Mouse (Mus musculus) embryonic facial prominence, embryonic 13.5 days (tissue): Measurements from ENCODE around the gene Tex37. TPM values are rescaled to one million over a fixed set of nuclear protein-coding genes. Genes with fewer than 3 reads are reported as not detected.

Source experiments
- ATAC-seq: fragments of 200-750 bp; cut with Nextera tagmentation; 2 replicates; pipeline ENCODE4 v1.8.0; 2017; ENCODE audit warnings: low read depth; ENCODE audit not compliant: insufficient number of reproducible peaks, insufficient read depth, low FRiP score, low TSS enrichment
- H3K27ac ChIP-seq: fragments of 300-500 bp; sonication (generic); 2 replicates; pipeline ENCODE4 v1.5.1; 2015; ENCODE audit warnings: moderate library complexity, mild to moderate bottlenecking, inconsistent platforms
- H3K27me3 ChIP-seq: fragments of 300-500 bp; sonication (generic); 2 replicates; pipeline ENCODE4 v1.6.1; 2015; ENCODE audit warnings: mild to moderate bottlenecking, inconsistent platforms
- H3K36me3 ChIP-seq: fragments of 300-500 bp; sonication (generic); 2 replicates; pipeline ENCODE4 v1.6.1; 2015; ENCODE audit warnings: mild to moderate bottlenecking, inconsistent platforms
- H3K4me1 ChIP-seq: fragments of 300-500 bp; sonication (generic); 2 replicates; pipeline ENCODE4 v1.6.1; 2015; ENCODE audit warnings: inconsistent platforms
- H3K4me2 ChIP-seq: fragments of 300-500 bp; sonication (generic); 2 replicates; pipeline ENCODE4 v1.6.1; 2015; ENCODE audit warnings: moderate library complexity, mild to moderate bottlenecking, inconsistent platforms
- H3K4me3 ChIP-seq: fragments of 300-500 bp; sonication (generic); 2 replicates; pipeline ENCODE4 v1.5.1; 2015; ENCODE audit warnings: mild to moderate bottlenecking, inconsistent platforms
- H3K9ac ChIP-seq: fragments of 300-500 bp; sonication (generic); 2 replicates; pipeline ENCODE4 v1.6.1; 2015; ENCODE audit warnings: mild to moderate bottlenecking, inconsistent platforms
- H3K9me3 ChIP-seq: fragments of 300-500 bp; sonication (generic); 2 replicates; pipeline ENCODE4 v1.6.1; 2016; ENCODE audit warnings: inconsistent platforms
- WGBS: fragments of 180-500 bp; shearing (Covaris S2); methylation state at CpG from one replicate; pipeline ENCODE4 v1.1.7; 2015; ENCODE audit warnings: mixed read lengths; 5-methylcytosine and 5-hydroxymethylcytosine counted together
- polyA plus RNA-seq: library from polyadenylated mRNA; unstranded; fragments of >200 nt; fragmentation: Nextera tagmentation; extraction: Ambion mirVana; gene quantifications from 2 replicates; pipeline ENCODE4 v1.2.1, GENCODE M21; 2015

Gene Tex37
- polyA plus RNA-seq, 1 experiment from 2014 or later: not detected

DNA sequence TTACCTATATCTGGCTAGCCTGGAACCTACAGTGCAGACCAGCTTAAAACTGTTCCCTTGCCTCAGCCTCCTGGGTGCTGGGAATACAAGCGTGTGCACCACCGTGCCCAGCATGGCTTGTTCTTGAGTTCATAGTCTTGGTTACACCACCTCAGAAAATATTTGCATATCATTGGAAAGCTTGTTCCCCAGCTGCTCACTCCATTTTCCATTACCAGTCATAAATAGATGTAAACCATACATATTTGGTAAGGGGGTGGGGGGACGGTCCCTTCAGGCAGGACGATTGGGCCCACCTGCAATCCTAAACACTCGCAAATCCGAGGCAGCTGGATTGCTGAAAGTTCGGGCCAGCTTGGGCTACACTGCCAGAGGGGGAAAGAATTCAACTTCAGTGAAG is 34.5 kb upstream of the Tex37 start:
- 61% methylated on average over 7 of the region's 7 CpGs for WGBS
- H3K4me3 ChIP-seq: no peak overlapping the region
- no peak overlapping the region for H3K27ac ChIP-seq
- H3K27me3 ChIP-seq: peaks cover 64% of the 10 kb centered on the region
- no peaks in the 10 kb centered on the region for H3K9me3 ChIP-seq
- H3K4me1 ChIP-seq: peaks cover 15% of the 10 kb centered on the region
- H3K9ac ChIP-seq: no peak overlapping the region
- H3K4me2 ChIP-seq: no peak overlapping the region
- no peak for ATAC-seq
- no peaks in the 10 kb centered on the region for H3K36me3 ChIP-seq

DNA sequence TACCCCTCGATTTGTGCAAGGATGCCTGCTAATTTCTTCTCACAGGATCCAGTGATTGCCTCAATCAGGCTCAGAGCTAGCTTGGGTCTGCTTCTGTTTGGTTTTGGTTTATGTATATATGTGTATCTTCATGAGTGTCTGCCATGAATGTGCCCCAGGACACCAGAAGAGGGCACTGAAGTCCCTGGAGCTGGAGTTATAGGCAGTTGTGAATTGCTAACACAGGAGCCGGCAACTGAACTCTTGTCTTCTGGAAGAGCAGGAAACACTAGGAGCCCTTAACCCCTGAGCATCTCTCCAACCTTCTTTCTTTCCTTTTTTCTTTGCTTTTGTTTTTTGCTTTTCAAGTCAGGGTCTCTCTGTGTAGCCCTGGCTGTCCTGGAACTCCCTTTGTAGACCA is 13.1 kb upstream of the Tex37 start:
- Histone ChIP-seq H3K9ac (no peak overlapping the region), H3K36me3 (no peaks in the 10 kb centered on the region), H3K4me3 (no peak overlapping the region), H3K4me1 (no peaks in the 10 kb centered on the region), H3K27me3 (no peaks in the 10 kb centered on the region), H3K4me2 (no peak overlapping the region), H3K9me3 (no peaks in the 10 kb centered on the region), H3K27ac (no peak overlapping the region)
- 83% methylated on average over 2 of the region's 2 CpGs for WGBS
- ATAC-seq: no peak

DNA sequence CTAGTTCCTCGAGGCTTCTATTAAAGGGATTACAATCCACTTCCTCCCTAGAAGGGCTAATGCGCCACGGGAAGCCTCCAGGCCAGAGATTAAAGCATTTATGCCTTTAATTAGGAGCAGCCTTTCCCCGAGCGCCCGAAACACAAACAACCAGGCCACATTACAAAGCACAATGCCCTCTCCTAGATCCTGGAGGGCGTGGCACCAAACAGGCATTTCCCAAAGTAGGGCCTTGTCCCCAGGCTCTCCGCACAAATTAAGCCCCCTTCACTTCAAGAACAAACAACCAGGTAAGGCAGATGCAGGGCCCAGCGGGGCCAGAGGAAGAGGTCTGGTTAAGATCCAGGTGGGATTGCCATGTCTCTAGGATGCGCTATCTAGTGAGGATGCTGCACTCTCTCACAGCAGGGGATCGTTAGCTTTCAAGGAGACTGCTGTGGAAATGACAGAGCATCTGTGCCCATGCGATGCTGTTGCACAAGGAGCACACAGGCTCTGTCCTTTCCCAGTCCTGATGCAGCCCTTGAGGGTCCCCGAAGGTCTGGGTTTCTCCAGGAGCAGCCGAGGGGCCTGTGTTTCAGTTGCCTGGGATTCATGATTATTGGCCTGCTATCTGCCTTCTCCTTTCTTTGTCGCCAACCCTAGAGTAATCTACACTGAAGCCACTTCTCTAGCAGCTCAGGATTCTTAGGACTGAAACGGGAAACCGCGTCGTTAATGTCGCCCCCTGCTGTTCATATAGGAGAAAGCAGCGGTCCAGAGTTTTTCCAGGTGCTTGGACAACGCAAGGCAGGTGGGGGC is 2.7 kb upstream of the Tex37 start:
- Histone ChIP-seq H3K36me3 (no peaks in the 10 kb centered on the region), H3K9me3 (no peaks in the 10 kb centered on the region), H3K4me2 (peak overlapping the region; percentile 61), H3K27ac (peak overlapping the region; percentile 39; the same call in 1 of the 2 replicates), H3K4me1 (peaks cover 13% of the 10 kb centered on the region), H3K9ac (peak overlapping the region; percentile 47), H3K4me3 (peak overlapping the region; percentile 32), H3K27me3 (no peaks in the 10 kb centered on the region)
- no peak for ATAC-seq
- 1% methylated on average over 22 of the region's 22 CpGs for WGBS

DNA sequence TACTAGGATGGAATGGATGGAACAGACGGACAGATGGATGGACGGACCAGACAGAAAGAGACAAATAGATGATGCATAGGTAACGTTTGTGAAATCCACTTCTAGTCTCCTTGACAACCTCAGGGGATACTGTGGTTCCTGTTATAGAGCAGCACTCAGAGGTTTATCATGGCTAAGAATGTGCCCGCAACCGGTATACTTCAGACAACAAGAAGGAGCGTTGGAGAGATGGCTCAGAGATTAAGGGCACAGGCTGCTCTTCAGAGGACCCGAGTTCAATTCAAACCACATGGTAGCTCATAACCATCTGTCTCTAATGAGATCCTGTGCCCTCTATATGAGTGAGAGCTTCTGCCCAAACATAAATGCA is 6.3 kb downstream of the Tex37 start:
- H3K4me2 ChIP-seq: peak overlapping the region; percentile 53
- 44% methylated on average over 7 of the region's 7 CpGs for WGBS
- no peak overlapping the region for H3K4me3 ChIP-seq

DNA sequence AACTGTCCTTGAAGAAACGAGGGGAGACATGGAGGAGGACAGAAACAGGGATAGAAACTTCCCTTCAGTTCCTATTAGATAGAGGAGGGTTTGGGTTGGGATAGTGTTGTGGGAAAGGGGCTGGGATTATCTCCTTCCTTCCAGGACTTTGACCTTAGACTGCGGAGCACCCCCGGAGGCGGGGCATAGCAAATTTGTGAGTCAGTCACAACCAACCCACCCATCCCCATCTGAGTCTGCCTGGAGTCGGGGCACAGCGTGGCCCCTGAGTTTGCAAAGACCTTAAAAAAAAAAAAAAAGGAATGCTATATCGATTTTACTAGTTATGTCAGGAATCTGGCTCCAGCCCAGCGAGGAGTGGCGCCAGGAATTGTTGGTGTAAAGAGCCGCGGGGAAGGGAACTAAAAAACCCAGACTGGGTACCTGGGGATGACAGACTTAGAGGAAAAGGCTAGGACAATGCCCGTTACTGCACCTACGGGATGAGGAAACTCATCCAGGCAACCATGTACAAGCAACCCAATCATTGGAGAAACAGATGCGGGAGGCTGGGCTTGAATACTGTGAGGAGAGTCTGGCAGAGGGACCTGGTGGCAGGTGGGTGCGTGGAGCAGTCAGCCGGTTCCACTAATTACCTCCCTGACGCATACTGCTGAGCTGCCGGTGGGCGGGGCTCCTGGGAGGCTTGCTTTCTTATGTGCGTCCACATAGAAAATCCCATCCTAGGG is 6.9 kb downstream of the Tex37 start:
- Histone ChIP-seq H3K27me3 (peaks cover 3% of the 10 kb centered on the region; the same call in 1 of the 2 replicates), H3K4me1 (peaks cover 17% of the 10 kb centered on the region), H3K36me3 (peaks cover under 1% of the 10 kb centered on the region; the same call in 1 of the 2 replicates), H3K4me2 (peak overlapping the region; percentile 53), H3K9ac (no peak overlapping the region), H3K9me3 (no peaks in the 10 kb centered on the region), H3K4me3 (peak overlapping the region; percentile 24), H3K27ac (no peak overlapping the region)
- 6% methylated on average over 20 of the region's 20 CpGs for WGBS
- no peak for ATAC-seq

More for the DNA sequence above, 6.3 kb downstream of the Tex37 start:
- peaks cover 3% of the 10 kb centered on the region; the same call in 1 of the 2 replicates for H3K27me3 ChIP-seq
- H3K27ac ChIP-seq: no peak overlapping the region
- peaks cover 17% of the 10 kb centered on the region for H3K4me1 ChIP-seq
- no peak overlapping the region for H3K9ac ChIP-seq
- H3K9me3 ChIP-seq: no peaks in the 10 kb centered on the region
- no peaks in the 10 kb centered on the region for H3K36me3 ChIP-seq
- no peak for ATAC-seq

DNA sequence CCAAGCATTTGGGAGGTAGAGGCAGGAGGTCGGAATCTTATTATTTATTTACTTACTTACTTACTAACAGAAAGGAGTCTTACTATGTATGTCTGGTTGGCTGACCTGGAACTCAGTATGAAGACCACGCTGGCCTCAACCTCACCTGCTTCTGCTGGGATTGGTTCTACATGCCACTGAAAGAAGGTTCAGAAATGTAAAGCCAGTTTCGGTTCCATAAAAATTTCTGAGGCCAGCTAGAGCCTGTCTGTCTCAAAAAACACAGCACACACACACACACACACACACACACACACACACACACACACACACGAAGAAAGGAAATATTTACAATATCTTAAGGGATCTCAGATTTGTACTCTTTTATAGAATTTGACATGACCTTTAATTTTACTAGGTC is 8.4 kb downstream of the Tex37 start:
- no peak overlapping the region for H3K9ac ChIP-seq
- H3K4me2 ChIP-seq: no peak overlapping the region
- no peak for ATAC-seq
- H3K4me1 ChIP-seq: peaks cover 17% of the 10 kb centered on the region
- peaks cover 3% of the 10 kb centered on the region; the same call in 1 of the 2 replicates for H3K27me3 ChIP-seq
- 72% methylated on average over 4 of the region's 4 CpGs for WGBS
- H3K36me3 ChIP-seq: peaks cover 16% of the 10 kb centered on the region
- H3K9me3 ChIP-seq: no peaks in the 10 kb centered on the region
- no peak overlapping the region for H3K4me3 ChIP-seq
- H3K27ac ChIP-seq: no peak overlapping the region

DNA sequence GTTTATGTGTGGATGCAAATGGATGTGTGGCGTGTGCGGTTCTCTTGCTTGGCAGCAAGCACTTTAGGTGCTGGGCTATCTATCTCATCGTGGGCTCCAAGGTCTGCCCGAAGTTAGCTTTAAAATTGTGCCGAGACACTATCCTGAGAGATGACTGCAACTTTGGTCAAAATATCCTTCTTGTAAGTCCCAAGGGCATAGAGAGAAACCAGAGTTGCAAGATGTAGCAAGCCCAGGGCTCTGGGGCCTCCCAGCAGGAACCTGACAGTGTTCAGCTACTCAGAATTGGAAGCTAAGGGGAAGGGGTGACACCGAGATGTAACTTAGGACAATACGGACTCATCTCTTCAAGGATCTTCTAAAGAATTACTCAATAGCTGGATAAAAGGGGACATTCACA is 9.2 kb downstream of the Tex37 start:
- H3K4me1 ChIP-seq: peaks cover 17% of the 10 kb centered on the region
- H3K4me3 ChIP-seq: no peak overlapping the region
- no peak for ATAC-seq
- H3K4me2 ChIP-seq: no peak overlapping the region
- no peaks in the 10 kb centered on the region for H3K9me3 ChIP-seq
- 85% methylated on average over 7 of the region's 7 CpGs for WGBS
- no peak overlapping the region for H3K9ac ChIP-seq
- peaks cover 18% of the 10 kb centered on the region for H3K36me3 ChIP-seq
- H3K27ac ChIP-seq: no peak overlapping the region
- peaks cover 3% of the 10 kb centered on the region; the same call in 1 of the 2 replicates for H3K27me3 ChIP-seq

DNA sequence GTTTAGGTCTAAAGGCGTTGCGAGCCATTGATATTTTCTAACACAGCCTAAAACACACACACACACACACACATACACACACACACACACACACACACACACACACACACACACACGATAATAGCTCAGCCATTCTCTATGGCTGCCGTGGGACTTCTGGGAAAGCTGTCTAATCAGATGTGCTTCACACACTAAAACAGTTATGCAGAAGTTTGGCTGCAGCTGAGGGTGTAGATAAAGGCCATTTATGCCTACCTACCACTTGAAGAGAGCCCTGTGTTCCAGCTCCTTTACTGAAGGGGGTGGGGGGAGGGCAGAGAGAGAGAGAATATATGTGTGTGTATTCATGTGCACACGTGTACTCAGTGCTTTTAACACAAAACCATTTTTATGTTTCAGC is 15.0 kb downstream of the Tex37 start:
- no peak for ATAC-seq
- 78% methylated on average over 5 of the region's 5 CpGs for WGBS
- Histone ChIP-seq H3K4me3 (no peak overlapping the region), H3K27me3 (no peaks in the 10 kb centered on the region), H3K36me3 (peaks cover 42% of the 10 kb centered on the region), H3K4me1 (no peaks in the 10 kb centered on the region), H3K9ac (no peak overlapping the region), H3K9me3 (no peaks in the 10 kb centered on the region), H3K27ac (no peak overlapping the region), H3K4me2 (no peak overlapping the region)

DNA sequence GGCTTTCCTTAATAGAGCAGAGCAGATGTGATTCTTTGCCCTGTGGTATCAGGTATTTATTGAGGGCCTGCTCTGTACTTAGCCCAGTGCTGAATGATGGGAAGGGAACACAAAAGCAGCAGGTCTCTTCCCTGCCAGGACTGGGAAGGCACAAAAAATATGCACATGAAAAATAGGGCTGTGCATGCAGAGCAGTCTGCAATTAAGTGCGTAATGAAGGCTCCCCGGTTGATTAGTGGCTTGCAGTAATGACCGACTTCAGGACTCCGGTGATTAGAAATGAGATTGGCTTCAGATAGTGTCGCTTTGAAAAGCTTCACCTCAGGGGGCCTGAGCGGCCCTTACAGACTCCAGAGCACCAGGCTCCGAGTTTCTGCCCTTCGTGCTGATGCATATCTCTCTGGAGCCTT is 19.1 kb downstream of the Tex37 start:
- peaks cover 55% of the 10 kb centered on the region for H3K36me3 ChIP-seq
- ATAC-seq: no peak
- no peak overlapping the region for H3K9ac ChIP-seq

DNA sequence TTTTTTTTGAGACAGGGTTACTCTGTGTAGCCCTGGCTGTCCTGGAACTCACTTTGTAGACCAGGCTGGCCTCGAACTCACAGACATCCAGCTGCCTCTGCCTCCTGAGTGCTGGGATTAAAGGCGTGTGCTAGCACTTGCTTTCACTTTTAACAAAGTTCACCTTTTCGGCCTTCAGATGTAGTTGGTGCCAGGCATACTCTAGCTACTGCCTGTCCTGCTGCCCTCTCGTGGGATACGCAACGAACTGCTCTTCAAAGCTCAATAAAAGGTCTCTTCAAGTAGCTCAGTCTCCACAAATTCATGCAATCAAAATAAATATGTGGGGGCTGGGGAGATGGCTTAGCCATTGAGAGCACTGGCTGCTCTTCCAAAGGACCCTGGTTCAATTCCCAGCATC is 20.6 kb downstream of the Tex37 start:
- H3K4me2 ChIP-seq: no peak overlapping the region
- WGBS: 80% methylated on average over 6 of the region's 6 CpGs
- H3K9ac ChIP-seq: no peak overlapping the region
- no peaks in the 10 kb centered on the region for H3K4me1 ChIP-seq
- H3K9me3 ChIP-seq: no peaks in the 10 kb centered on the region
- H3K4me3 ChIP-seq: no peak overlapping the region
- H3K27ac ChIP-seq: no peak overlapping the region
- peaks cover 55% of the 10 kb centered on the region for H3K36me3 ChIP-seq
- no peaks in the 10 kb centered on the region for H3K27me3 ChIP-seq
- ATAC-seq: no peak

More for the DNA sequence above, 19.1 kb downstream of the Tex37 start:
- H3K4me2 ChIP-seq: no peak overlapping the region
- WGBS: 28% methylated on average over 8 of the region's 8 CpGs
- no peaks in the 10 kb centered on the region for H3K27me3 ChIP-seq
- no peak overlapping the region for H3K4me3 ChIP-seq
- no peaks in the 10 kb centered on the region for H3K9me3 ChIP-seq
- no peaks in the 10 kb centered on the region for H3K4me1 ChIP-seq
- no peak overlapping the region for H3K27ac ChIP-seq

DNA sequence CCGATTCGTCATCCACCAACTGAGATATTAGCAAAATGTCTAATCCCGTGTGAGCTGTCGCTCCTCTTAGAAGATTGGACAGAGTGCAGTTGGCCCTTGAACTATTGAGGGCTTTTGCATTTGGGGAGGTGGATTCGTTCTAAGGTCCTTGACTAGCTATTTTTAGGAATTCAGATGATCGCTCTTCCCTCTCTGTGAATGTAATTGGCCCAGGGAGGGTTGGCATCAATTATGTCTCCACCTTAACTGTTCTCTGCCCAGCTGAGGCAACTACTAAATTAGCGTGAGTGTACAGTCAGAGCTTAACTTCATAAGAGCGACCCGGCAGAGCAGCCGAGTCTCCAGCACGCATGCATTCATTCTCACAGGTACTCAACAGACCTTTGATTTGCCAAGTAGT is 30.7 kb downstream of the Tex37 start:
- no peak overlapping the region for H3K9ac ChIP-seq
- peaks cover 93% of the 10 kb centered on the region for H3K36me3 ChIP-seq
- H3K9me3 ChIP-seq: no peaks in the 10 kb centered on the region
- H3K4me2 ChIP-seq: no peak overlapping the region
- H3K27ac ChIP-seq: no peak overlapping the region
- no peaks in the 10 kb centered on the region for H3K27me3 ChIP-seq
- no peak for ATAC-seq
- H3K4me3 ChIP-seq: no peak overlapping the region
- H3K4me1 ChIP-seq: no peaks in the 10 kb centered on the region
- WGBS: 90% methylated on average over 11 of the region's 11 CpGs
